ENCODE assay signal across 11 mouse cellular contexts in genomic region chr9:44717822-44718242, GRCm38 (mm10). TPM values are rescaled to one million over a fixed set of nuclear protein-coding genes. Genes with fewer than 3 reads are reported as not detected.
A peak's percentile ranks its signal among the peaks of the same experiment; 100 is the strongest.
DNase-seq lines count a peak whose midpoint lies in the region; ATAC-seq lines count a peak whose summit lies in the region.
"Had no signal": no experiment of that assay in that cellular context is flagged by ENCODE, and none has a peak within 500 bp of the region (broad histone marks: within the 10 kb centered on the region; RNA-seq: fewer than 3 reads in every experiment).

No protein-coding gene starts in this region.

- H3K4me3 ChIP-seq in liver, embryonic 12.5 days = no peak overlapping the region
- H3K4me3 ChIP-seq: embryonic facial prominence, embryonic 13.5 days; liver, embryonic 13.5 days had no signal

- H3K4me1 ChIP-seq in liver, embryonic 12.5 days = peaks cover 56% of the 10 kb centered on the region

- 73% methylated on average over 10 of the region's 10 CpGs for WGBS in liver, embryonic 12.5 days (ENCODE audit: insufficient replicate concordance)

- peaks cover 22% of the 10 kb centered on the region for H3K27me3 ChIP-seq in liver, embryonic 12.5 days (replicated peaks)
- H3K27me3 ChIP-seq: embryonic facial prominence, embryonic 13.5 days had no signal

- no peak overlapping the region for H3K9ac ChIP-seq in liver, embryonic 12.5 days
- H3K9ac ChIP-seq: embryonic facial prominence, embryonic 13.5 days; liver, embryonic 13.5 days had no signal

- H3K4me2 ChIP-seq in liver, embryonic 12.5 days = no peak overlapping the region
- H3K4me2 ChIP-seq: embryonic facial prominence, embryonic 13.5 days; liver, embryonic 13.5 days had no signal

- intact Hi-C loops in left cerebral cortex, postnatal 4 days (cut with DNase I) = no loop called here

- H3K27ac ChIP-seq in liver, embryonic 12.5 days = no peak overlapping the region
- H3K27ac ChIP-seq: embryonic facial prominence, embryonic 13.5 days; liver, embryonic 13.5 days had no signal

- ATAC-seq in liver, embryonic 12.5 days = no peak

- H3K36me3 ChIP-seq in liver, embryonic 12.5 days = peaks cover 10% of the 10 kb centered on the region; the same call in 1 of the 2 replicates

- H3K9me3 ChIP-seq in liver, embryonic 12.5 days (replicated peaks) = no peaks in the 10 kb centered on the region
- H3K9me3 ChIP-seq: embryonic facial prominence, embryonic 13.5 days; liver, embryonic 13.5 days had no signal

- DNase-seq in adrenal gland, adult 8-10 months = peak; percentile 28
- DNase-seq in adrenal gland, postnatal 4 days (ENCODE audit: low spot score in 2 of 2) = no peak
- peak; percentile 94 for DNase-seq in left cerebral cortex, postnatal 4 days
- DNase-seq in left cerebral cortex, adult 18-20 months (ENCODE audit: low spot score in 2 of 2) = no peak
- peak; percentile 90 to 91 for DNase-seq in cerebellum, postnatal 36 days
- DNase-seq in layer of hippocampus, adult 8-10 months (ENCODE audit: low spot score in 2 of 2) = peak; percentile 62 to 82
- DNase-seq in retina, postnatal 1 day = no peak
- DNase-seq: liver, embryonic 13.5 days had no signal

RNA-seq across cellular contexts. Expression of gene Phldb1, which starts 17.2 kb away (rescaled TPM):
- total RNA-seq in adrenal gland, adult 8-10 months (2022) = 10 to 100 TPM; 31.7 to 64.7 (median 48.5) TPM
- total RNA-seq in adrenal gland, postnatal 4 days (2021) = 10 to 100 TPM; 58.5 to 76.1 TPM
- 100 to 1,000 TPM; 132 to 141 TPM for total RNA-seq in left cerebral cortex, postnatal 4 days (2021)
- 10 to 100 TPM; 59.0 to 67.4 TPM for total RNA-seq in left cerebral cortex, adult 18-20 months (2021)
- 100 to 1,000 TPM in 2 of 4 experiments, 10 to 100 TPM in 2; 84.1 to 114 (median 102) TPM for total RNA-seq in layer of hippocampus, adult 8-10 months (2022)
- polyA plus RNA-seq in liver, embryonic 12.5 days (2016; fragmentation: Nextera tagmentation; extraction: Ambion mirVana) = 5.2 and 6.5 TPM in 2 replicates

RNA-seq across cellular contexts. Expression of gene Treh, which starts 44.8 kb away (rescaled TPM):
- total RNA-seq in adrenal gland, adult 8-10 months (2022) = not detected
- not detected for total RNA-seq in adrenal gland, postnatal 4 days (2021)
- total RNA-seq in left cerebral cortex, postnatal 4 days (2021) = not detected
- not detected for total RNA-seq in left cerebral cortex, adult 18-20 months (2021)
- total RNA-seq in layer of hippocampus, adult 8-10 months (2022) = not detected
- not detected in 2 replicates for polyA plus RNA-seq in liver, embryonic 12.5 days (2016; fragmentation: Nextera tagmentation; extraction: Ambion mirVana)
- polyA plus RNA-seq: embryonic facial prominence, embryonic 13.5 days; liver, embryonic 13.5 days; stomach, embryonic 14.5 days had no signal

RNA-seq across cellular contexts. Expression of gene Arcn1, which starts 49.8 kb away (rescaled TPM):
- total RNA-seq in adrenal gland, adult 8-10 months (2022) = 100 to 1,000 TPM; 172 to 185 (median 176) TPM
- 100 to 1,000 TPM; 157 to 158 TPM for total RNA-seq in adrenal gland, postnatal 4 days (2021)
- total RNA-seq in left cerebral cortex, postnatal 4 days (2021) = 100 to 1,000 TPM; 116 to 122 TPM
- total RNA-seq in left cerebral cortex, adult 18-20 months (2021) = 10 to 100 TPM; 90.0 to 95.3 TPM
- 100 to 1,000 TPM in 2 of 4 experiments, 10 to 100 TPM in 2; 94.1 to 110 (median 101) TPM for total RNA-seq in layer of hippocampus, adult 8-10 months (2022)
- polyA plus RNA-seq in liver, embryonic 12.5 days (2016; fragmentation: Nextera tagmentation; extraction: Ambion mirVana) = 127 TPM in 2 replicates

RNA-seq across cellular contexts. Expression of gene Ift46, which starts 49.9 kb away (rescaled TPM):
- total RNA-seq in adrenal gland, adult 8-10 months (2022) = 100 to 1,000 TPM in 2 of 4 experiments, 10 to 100 TPM in 2; 77.7 to 116 (median 99.6) TPM
- total RNA-seq in adrenal gland, postnatal 4 days (2021) = 100 to 1,000 TPM; 122 to 127 TPM
- total RNA-seq in left cerebral cortex, postnatal 4 days (2021) = 100 to 1,000 TPM; 111 to 114 TPM
- total RNA-seq in left cerebral cortex, adult 18-20 months (2021) = 10 to 100 TPM; 67.8 to 72.0 TPM
- 10 to 100 TPM; 67.4 to 77.6 (median 70.5) TPM for total RNA-seq in layer of hippocampus, adult 8-10 months (2022)
- 24.3 and 24.7 TPM in 2 replicates for polyA plus RNA-seq in liver, embryonic 12.5 days (2016; fragmentation: Nextera tagmentation; extraction: Ambion mirVana)

Comparison
In these comparisons a context has a peak if more than half of its experiments do, and no peak if none do; other contexts are left out.
1. DNase-seq: peak in adrenal gland, adult 8-10 months (single experiment), left cerebral cortex, postnatal 4 days (single experiment), cerebellum, postnatal 36 days (2 of 2) and layer of hippocampus, adult 8-10 months (2 of 2); none in adrenal gland, postnatal 4 days (0 of 2), left cerebral cortex, adult 18-20 months (0 of 2) and retina, postnatal 1 day (single experiment).